16 mouse cellular contexts compared by ENCODE assay signal in genomic region chr16:42294056-42294455, GRCm38 (mm10). TPM values are rescaled to one million over a fixed set of nuclear protein-coding genes. Genes with fewer than 3 reads are reported as not detected.
DNase-seq lines count a peak whose midpoint lies in the region; ATAC-seq lines count a peak whose summit lies in the region.
"Had no signal": no experiment of that assay in that cellular context is flagged by ENCODE, and none has a peak within 500 bp of the region (broad histone marks: within the 10 kb centered on the region; RNA-seq: fewer than 3 reads in every experiment).

No protein-coding gene starts in this region.

- H3K27ac ChIP-seq in hindbrain, embryonic 16.5 days (ENCODE audit: low read depth, low read length): no peak overlapping the region
- no peak overlapping the region for H3K27ac ChIP-seq in hindbrain, embryonic 12.5 days
- no peak overlapping the region for H3K27ac ChIP-seq in heart, embryonic 10.5 days
- H3K27ac ChIP-seq: embryonic facial prominence, embryonic 13.5 days; forebrain, embryonic 13.5 days; heart, embryonic 15.5 days had no signal

- H3K4me1 ChIP-seq in hindbrain, embryonic 16.5 days (ENCODE audit: control insufficient read depth, insufficient read depth, low read depth, low read length): peaks cover 4% of the 10 kb centered on the region
- no peaks in the 10 kb centered on the region for H3K4me1 ChIP-seq in hindbrain, embryonic 12.5 days
- no peaks in the 10 kb centered on the region for H3K4me1 ChIP-seq in heart, embryonic 10.5 days
- H3K4me1 ChIP-seq: embryonic facial prominence, embryonic 13.5 days; forebrain, embryonic 13.5 days; heart, embryonic 15.5 days had no signal

- H3K36me3 ChIP-seq in hindbrain, embryonic 16.5 days (ENCODE audit: control insufficient read depth, insufficient read depth, low read length): peaks cover 3% of the 10 kb centered on the region; the same call in 1 of the 2 replicates
- H3K36me3 ChIP-seq in hindbrain, embryonic 12.5 days: peaks cover 3% of the 10 kb centered on the region; the same call in 1 of the 2 replicates
- peaks cover 2% of the 10 kb centered on the region; the same call in 1 of the 2 replicates for H3K36me3 ChIP-seq in heart, embryonic 10.5 days
- H3K36me3 ChIP-seq: heart, embryonic 15.5 days had no signal

- H3K9me3 ChIP-seq in hindbrain, embryonic 16.5 days (ENCODE audit: control insufficient read depth, low read length): no peaks in the 10 kb centered on the region
- no peaks in the 10 kb centered on the region for H3K9me3 ChIP-seq in hindbrain, embryonic 12.5 days (replicated peaks)
- H3K9me3 ChIP-seq in heart, embryonic 10.5 days: no peaks in the 10 kb centered on the region
- H3K9me3 ChIP-seq: embryonic facial prominence, embryonic 13.5 days; forebrain, embryonic 13.5 days; heart, embryonic 15.5 days had no signal

- DNase-seq in cerebellum, adult 18-20 months: peak; percentile 40 to 46
- no peak for DNase-seq in cerebellum, adult 11-12 months
- peak; percentile 30 to 49 for DNase-seq in cerebellum, postnatal 14 days
- no peak for DNase-seq in layer of hippocampus, adult 9-10 months (ENCODE audit: low spot score)
- DNase-seq in heart, embryonic 10.5 days (ENCODE audit: low spot score): no peak
- DNase-seq: adrenal gland, postnatal 10 days; gastrocnemius, postnatal 36 days; heart, adult 11 months; heart, postnatal 14 days; kidney, adult 2 months had no signal

- WGBS in hindbrain, embryonic 16.5 days: 86% methylated on average over 2 of the region's 2 CpGs
- 92% methylated on average over 2 of the region's 2 CpGs for WGBS in hindbrain, embryonic 12.5 days
- 92% methylated on average over 2 of the region's 2 CpGs for WGBS in heart, embryonic 10.5 days

- ATAC-seq in hindbrain, embryonic 16.5 days: peak; percentile 60; the same call in 1 of the 2 replicates
- ATAC-seq in hindbrain, embryonic 12.5 days (ENCODE audit: low FRiP score): no peak
- ATAC-seq: intestine, embryonic 16.5 days had no signal

- H3K4me2 ChIP-seq in hindbrain, embryonic 16.5 days (ENCODE audit: low read length): no peak overlapping the region
- H3K4me2 ChIP-seq in hindbrain, embryonic 12.5 days (replicated peaks): no peak overlapping the region
- H3K4me2 ChIP-seq: embryonic facial prominence, embryonic 13.5 days; forebrain, embryonic 13.5 days; heart, embryonic 15.5 days had no signal

- H3K4me3 ChIP-seq in hindbrain, embryonic 16.5 days (ENCODE audit: low read length): no peak overlapping the region
- no peak overlapping the region for H3K4me3 ChIP-seq in hindbrain, embryonic 12.5 days
- no peak overlapping the region for H3K4me3 ChIP-seq in heart, embryonic 10.5 days
- H3K4me3 ChIP-seq: embryonic facial prominence, embryonic 13.5 days; forebrain, embryonic 13.5 days; heart, embryonic 15.5 days had no signal

- no peak overlapping the region for H3K9ac ChIP-seq in hindbrain, embryonic 16.5 days (ENCODE audit: low read depth, low read length)
- H3K9ac ChIP-seq in hindbrain, embryonic 12.5 days: no peak overlapping the region
- H3K9ac ChIP-seq: embryonic facial prominence, embryonic 13.5 days; forebrain, embryonic 13.5 days; heart, embryonic 15.5 days had no signal

- H3K27me3 ChIP-seq in hindbrain, embryonic 16.5 days (replicated peaks; ENCODE audit: control insufficient read depth, insufficient read depth, low read length): no peaks in the 10 kb centered on the region
- no peaks in the 10 kb centered on the region for H3K27me3 ChIP-seq in hindbrain, embryonic 12.5 days
- H3K27me3 ChIP-seq in heart, embryonic 10.5 days (ENCODE audit: insufficient read depth, poor library complexity, severe bottlenecking): no peaks in the 10 kb centered on the region
- H3K27me3 ChIP-seq: embryonic facial prominence, embryonic 13.5 days; forebrain, embryonic 13.5 days; heart, embryonic 15.5 days had no signal

RNA-seq across cellular contexts. Expression of gene Gap43, which starts 46.4 kb away (rescaled TPM):
- 1,585 and 1,771 TPM in 2 replicates for polyA plus RNA-seq in hindbrain, embryonic 16.5 days (2015; fragmentation: Nextera tagmentation; extraction: Ambion mirVana)
- polyA plus RNA-seq in hindbrain, embryonic 12.5 days (2016; fragmentation: Nextera tagmentation; extraction: Ambion mirVana): 433 and 451 TPM in 2 replicates
- polyA plus RNA-seq in heart, embryonic 10.5 days (2016; fragmentation: Nextera tagmentation; extraction: Ambion mirVana): 30.0 and 37.1 TPM in 2 replicates

Comparison
In these comparisons a context has a peak if more than half of its experiments do, and no peak if none do; other contexts are left out.
1. DNase-seq: peak in cerebellum, adult 18-20 months (2 of 2) and cerebellum, postnatal 14 days (2 of 2); none in cerebellum, adult 11-12 months (single experiment), layer of hippocampus, adult 9-10 months (single experiment) and heart, embryonic 10.5 days (single experiment).
2. RNA of gene Gap43, which starts 46.4 kb away (polyA plus RNA-seq): 1,585 to 1,771 TPM in hindbrain, embryonic 16.5 days and 433 to 451 TPM in hindbrain, embryonic 12.5 days; 30.0 to 37.1 TPM in heart, embryonic 10.5 days; every median in the first group is over 10 times any median in the second.